Mouse (Mus musculus) gastrocnemius, postnatal 25 days (tissue): ENCODE data around the gene Ufd1. TPM values are rescaled to one million over a fixed set of nuclear protein-coding genes. Genes with fewer than 3 reads are reported as not detected.

Experiments used
- total RNA-seq, 2 experiments: library from RNA; stranded (reverse); gene quantifications; 1 replicate in 1 of 2; 2 replicates in 1 of 2; pipeline ENCODE4 v1.2.3; 2021

Gene Ufd1
- total RNA-seq, 2 experiments from 2014 or later = 38.9 to 39.8 TPM

Other genes with a start within 250 kb of the Ufd1 start
- 10 to 100 TPM in 1 of 2 experiments, 1 to 10 TPM in 1; 5.3 to 42.0 TPM for gene Tbx1, start 221.1 kb upstream of the Ufd1 start, total RNA-seq
- under 1 TPM in 1 of 2 experiments, not detected in 1; 0.28 TPM for gene Gp1bb, start 189.4 kb upstream of the Ufd1 start, total RNA-seq
- gene Gm49601, start 185.4 kb upstream of the Ufd1 start, total RNA-seq = 1 to 10 TPM; 1.3 to 2.4 TPM
- gene Sept5, start 181.8 kb upstream of the Ufd1 start, total RNA-seq = 1 to 10 TPM; 5.5 to 5.8 TPM
- 10 to 100 TPM in 1 of 2 experiments, 1 to 10 TPM in 1; 7.4 to 13.9 TPM for gene Cldn5, start 34.9 kb upstream of the Ufd1 start, total RNA-seq
- gene Cdc45, start 208 bp downstream of the Ufd1 start, total RNA-seq = 1 to 10 TPM; 2.3 to 2.5 TPM
- 10 to 100 TPM; 17.3 to 17.8 TPM for gene 2510002D24Rik, start 24.8 kb downstream of the Ufd1 start, total RNA-seq
- gene Gm28539, start 24.8 kb downstream of the Ufd1 start, total RNA-seq = 1 to 10 TPM; 1.3 to 2.3 TPM
- 10 to 100 TPM; 42.8 to 45.5 TPM for gene Mrpl40, start 65.1 kb downstream of the Ufd1 start, total RNA-seq
- 10 to 100 TPM; 19.0 to 20.2 TPM for gene Hira, start 65.3 kb downstream of the Ufd1 start, total RNA-seq